Mouse (Mus musculus) hematopoietic stem cell, adult 5-6 weeks (primary cell): Measurements from ENCODE around the gene Ezh2. TPM values are rescaled to one million over a fixed set of nuclear protein-coding genes. Genes with fewer than 3 reads are reported as not detected.
"Not testable (repeated sequence)": the region's sequence is repeated elsewhere in the genome, so short reads cannot be mapped to it uniquely, and the experiment has no call there.

Experiments
- ATAC-seq, 2 experiments: fragments of 125-278 bp in 1 of 2; replicated peaks in 1 of 2; 2 replicates each; pipeline ENCODE4 v1.8.0; 2016 to 2017; ENCODE audit warnings: inconsistent platforms in 2 of 2, mild to moderate bottlenecking in 2 of 2, moderate number of reproducible peaks in 2 of 2, low read depth in 1 of 2, moderate TSS enrichment in 1 of 2; ENCODE audit not compliant: low FRiP score in 2 of 2, poor library complexity in 2 of 2, severe bottlenecking in 2 of 2, insufficient read depth in 1 of 2, low TSS enrichment in 1 of 2
- total RNA-seq: library from RNA; stranded (forward); fragments of 172-1452, 232-1000 nt; gene quantifications from 2 replicates; pipeline ENCODE4 v1.2.3, GENCODE M21; 2017

Ezh2 gene
- total RNA-seq = 117 and 179 TPM in 2 replicates

DNA sequence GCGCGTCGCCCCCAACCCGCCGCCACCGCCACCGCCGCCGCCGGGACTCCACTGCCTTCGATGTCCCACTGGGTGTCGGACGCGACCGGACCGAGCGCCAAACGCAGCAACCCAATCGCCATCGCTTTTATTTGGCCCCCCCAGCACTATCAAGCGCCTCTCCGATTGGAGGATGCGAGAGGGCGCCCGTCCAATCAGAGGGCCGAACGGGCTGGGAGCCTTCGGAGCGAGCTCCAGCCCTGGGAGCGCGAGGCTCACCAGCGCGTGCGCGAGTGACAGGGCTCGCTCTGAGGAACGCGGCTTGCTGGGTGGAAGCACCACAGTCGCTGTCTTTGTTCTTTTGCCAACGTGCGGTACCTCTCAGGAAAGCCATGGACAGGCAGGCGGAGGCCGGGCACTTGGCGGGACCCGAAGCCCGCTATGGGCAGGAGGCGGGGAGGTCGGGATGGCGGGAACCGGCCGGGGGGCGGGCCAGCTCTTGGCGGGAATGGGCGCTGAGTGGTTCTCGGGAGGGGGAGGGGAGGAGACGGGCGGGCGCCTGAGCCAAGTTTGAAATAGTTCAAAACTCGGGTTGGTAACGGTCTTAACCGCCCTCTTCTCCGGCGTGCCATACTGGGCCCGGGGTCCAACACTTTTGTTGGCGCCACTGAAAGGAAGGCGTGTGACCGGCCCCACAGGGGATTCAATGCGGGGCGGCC lies at the start of gene Ezh2:
Gene Ezh2, minus strand, starts transcription at position 416 of the 698 bp plus-strand sequence.
- peak; percentile 97 for ATAC-seq

DNA sequence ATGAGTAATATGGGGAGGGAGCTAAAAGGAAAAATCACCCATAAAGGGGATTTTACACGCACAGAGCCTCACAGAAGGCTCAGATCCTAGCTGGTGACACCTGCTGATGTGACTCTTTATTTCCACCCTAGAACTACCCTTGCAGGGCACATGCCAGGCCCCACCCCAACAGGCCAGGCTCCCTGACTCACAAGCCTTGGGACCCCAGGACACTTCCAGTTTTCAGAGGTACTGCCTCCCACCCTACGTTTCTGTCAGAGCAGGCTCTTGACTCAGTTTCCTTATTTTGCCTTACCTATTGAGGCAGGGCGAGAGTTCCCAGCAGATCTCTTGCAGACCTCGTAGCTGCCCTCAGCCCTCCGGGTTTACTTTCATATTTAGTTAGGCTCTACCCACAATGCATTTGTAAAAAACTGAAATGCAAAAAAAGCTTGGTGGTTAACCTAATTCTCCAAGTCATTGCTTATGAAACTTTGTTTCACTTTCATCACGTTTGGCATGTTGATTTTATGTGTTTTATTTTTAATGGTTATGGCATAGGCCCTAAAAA lies 41.5 kb upstream of the Ezh2 start:
- peak; percentile 96 to 98 for ATAC-seq

DNA sequence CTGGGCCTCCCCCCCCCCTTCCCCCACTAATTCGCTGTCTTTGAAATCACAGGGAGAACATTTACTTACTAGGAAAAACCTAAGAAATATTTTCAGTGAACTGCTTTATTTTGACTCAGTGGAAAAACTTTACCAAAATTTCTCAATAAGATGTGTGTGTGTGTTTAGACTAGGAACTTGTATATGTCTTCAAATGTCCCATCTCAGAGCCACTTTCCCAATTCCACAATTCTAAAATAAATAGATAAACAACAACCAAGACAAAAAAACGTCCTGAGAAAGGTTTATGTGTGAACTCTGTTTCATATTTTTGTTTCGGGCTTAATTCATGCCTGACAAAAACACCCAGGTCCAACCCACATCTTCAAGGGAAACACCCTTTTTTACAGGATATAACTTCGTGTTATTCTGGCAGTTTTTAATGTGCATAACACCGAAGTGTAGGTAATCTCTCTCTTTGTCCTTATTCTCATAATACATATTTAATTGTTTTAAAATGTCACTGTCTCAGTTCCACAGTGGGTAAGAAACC lies 40.9 kb upstream of the Ezh2 start:
- ATAC-seq = 0 out of 4 replicates have a peak, but pooled peaks of 1 of the 2 experiments have one; percentile 1

DNA sequence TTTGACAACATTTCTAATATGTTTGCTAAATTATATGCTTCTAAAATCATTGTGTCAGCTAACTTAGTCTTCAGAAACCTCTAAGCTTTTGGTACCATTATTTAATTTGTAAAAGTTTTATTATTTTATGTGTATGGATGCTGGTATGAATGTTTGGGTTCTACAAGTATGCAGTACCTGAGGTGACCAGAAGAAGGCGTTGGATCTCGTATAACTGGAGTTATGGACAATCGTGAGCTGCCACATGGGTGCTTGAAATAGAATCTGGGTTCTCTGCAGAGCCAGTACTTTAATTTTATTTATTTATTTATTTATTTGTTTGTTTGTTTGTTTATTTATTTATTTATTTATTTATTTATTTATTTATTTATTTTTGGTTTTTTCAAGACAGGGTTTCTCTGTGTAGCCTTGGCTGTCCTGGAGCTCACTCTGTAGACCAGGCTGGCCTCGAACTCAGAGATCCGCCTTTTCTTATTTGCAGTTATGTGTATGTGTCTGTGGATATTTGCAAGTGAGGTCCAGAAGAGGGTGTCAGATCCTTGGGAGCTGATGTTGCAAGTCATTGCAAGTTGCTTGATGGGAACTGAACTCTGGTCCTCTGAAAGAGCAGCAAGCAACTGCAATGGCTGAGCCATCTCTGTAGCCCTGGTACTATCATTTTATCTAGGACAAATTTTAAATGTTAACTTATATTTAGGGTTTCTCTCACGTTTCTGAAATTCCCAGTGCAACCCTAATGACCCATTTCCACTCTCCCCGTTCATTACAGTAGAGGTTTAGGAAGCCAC lies 40.3 kb upstream of the Ezh2 start:
- ATAC-seq = no peak

DNA sequence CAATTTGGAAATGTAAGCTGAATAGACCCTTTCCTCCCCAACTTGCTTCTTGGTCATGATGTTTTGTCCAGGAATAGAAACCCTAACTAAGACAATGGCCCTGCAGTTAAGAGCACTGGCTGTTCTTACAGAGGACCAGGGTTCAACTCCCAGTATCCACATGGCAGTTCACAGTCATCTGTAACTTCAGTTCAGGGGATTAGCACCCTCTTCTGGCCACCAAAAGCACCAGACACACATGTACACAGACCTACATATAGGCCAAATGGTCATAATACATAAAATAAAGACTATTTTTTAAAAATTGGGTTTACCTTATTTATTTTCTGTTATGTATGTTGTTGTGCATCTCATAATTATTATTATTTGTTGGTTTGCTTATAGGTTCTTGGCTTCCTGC lies 38.3 kb upstream of the Ezh2 start:
- no peak for ATAC-seq

- not testable (repeated sequence) for ATAC-seq
These were observed 34.9 kb upstream of the Ezh2 start for GRCm38 (mm10) chr6:47630061-47630460.

DNA sequence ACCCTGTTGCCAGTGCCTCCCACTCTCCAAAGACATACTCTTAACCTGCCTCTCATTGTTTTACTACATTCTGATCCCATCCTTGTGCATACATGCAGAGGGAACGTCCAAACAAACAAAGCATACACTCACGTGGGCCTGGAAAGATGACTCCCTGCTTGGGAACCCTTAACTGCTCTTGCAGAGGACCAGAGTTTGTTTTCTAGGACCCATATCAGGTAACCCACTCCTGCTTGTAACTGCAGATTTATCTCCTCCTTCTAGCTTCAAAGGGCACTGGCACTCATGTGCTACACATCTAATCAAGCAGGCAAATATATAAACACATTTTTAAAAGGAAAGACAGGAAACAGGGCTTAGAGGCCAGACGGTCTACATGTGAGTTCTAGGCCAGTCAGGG lies 32.8 kb upstream of the Ezh2 start:
- ATAC-seq = no peak

DNA sequence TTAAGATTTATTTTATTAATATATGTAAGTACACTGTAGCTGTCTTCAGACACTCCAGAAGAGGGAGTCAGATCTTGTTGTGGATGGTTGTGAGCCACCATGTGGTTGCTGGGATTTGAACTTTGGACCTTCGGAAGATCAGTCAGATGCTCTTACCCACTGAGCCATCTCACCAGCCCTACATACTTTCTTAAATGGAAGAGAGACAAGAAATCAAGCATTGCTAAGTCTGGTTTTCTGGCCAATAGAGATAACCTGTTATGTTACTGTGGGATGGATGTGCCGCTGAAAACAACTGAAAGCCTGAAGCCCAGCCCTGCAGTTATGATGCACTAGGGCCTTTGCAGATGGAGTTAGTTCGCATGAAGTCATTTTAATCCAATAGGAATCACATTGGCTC lies 31.8 kb upstream of the Ezh2 start:
- ATAC-seq = not testable (repeated sequence)

DNA sequence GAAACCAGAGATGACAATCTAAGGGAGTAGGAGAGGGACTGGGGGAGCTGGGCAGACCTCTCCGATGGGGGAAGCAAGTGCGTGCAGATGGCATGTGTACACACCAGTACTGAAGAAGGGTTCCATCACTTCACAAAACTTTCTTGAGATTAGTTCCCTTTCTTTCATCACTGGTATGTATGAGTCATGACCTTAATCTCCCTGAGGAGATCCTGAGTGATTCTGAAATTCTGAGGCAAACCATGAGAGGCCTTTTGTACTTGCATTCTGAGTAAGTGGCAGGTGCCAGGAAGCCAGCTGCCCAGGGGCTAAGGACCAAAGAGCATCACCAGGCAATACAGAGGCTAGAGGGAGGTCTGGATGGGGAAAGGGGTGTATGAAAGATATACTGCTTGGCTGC lies 25.9 kb upstream of the Ezh2 start:
- ATAC-seq = no peak

GRCm38 (mm10) chr6:47608306-47608705 lies 13.2 kb upstream of the Ezh2 start:
- ATAC-seq = not testable (repeated sequence)

- no peak for ATAC-seq
These were observed 6.8 kb upstream of the Ezh2 start for GRCm38 (mm10) chr6:47601931-47602330.

DNA sequence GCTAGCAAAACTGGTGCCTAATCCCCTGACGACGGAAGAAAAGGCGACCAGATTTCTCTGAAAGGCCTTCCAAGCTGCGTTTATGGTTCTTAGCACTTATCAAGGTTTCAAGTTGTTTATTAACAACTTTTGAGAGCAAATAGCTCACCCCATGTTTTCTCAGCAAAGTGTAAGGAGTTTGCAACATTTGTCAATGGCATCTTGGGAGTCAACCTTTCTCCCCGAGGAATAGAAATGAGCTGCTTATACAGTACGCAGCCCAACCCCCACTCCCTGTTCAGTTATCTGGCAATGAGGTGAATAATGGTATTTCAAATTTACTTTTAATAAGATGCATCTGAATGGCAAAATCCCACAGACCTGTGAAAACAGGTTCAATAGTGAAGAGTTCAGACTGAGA lies 555 bp upstream of the Ezh2 start:
- ATAC-seq = no peak

DNA sequence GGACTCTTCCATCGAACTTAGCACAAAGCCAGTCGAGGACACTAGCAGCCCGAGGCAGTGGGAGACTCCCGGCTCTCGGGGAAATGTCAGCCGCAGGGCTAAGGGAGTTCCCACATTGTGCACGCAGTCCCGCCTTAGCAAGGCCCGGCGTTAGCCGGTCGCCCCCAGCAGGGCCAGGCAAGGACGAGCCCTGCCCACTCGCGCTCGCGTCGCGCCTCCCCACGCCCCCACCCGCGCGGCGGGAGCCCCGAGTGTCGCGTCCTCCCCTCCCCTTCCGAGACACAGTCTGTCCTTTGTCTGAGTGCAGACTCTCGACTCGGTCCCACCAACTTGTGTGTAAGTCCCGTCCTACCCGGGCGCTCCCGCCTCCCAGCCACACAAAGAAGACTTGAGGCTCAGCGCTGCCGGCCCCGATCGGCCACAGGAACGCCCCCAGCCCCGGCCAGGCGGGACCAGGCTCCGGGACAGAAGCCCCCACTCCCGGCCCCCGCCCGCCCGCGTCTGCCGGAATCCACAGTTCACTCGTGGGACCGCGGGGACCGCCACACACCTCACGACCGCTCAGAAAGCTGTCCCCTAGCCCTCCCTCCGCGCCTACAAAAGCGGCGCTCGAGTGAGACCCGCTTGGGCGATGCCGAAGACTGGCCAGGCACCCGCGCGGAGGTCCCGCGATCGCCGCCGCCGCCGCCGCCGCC lies 853 bp downstream of the Ezh2 start:
- peak in 1 of 2 experiments; percentile 43; a peak in 3 of 4 replicates for ATAC-seq

- no peak for ATAC-seq
These were observed 1.6 kb downstream of the Ezh2 start for GRCm38 (mm10) chr6:47593590-47593989.

- ATAC-seq = not testable (repeated sequence)
These were observed 7.8 kb downstream of the Ezh2 start for GRCm38 (mm10) chr6:47587332-47587731.

GRCm38 (mm10) chr6:47572887-47573286 lies 22.3 kb downstream of the Ezh2 start:
- ATAC-seq = no peak

- ATAC-seq = peak in 1 of 2 experiments; percentile 30; a peak in 1 of 4 replicates
These were observed 29.7 kb downstream of the Ezh2 start for GRCm38 (mm10) chr6:47565326-47566035.
